In the genomic region with DNA sequence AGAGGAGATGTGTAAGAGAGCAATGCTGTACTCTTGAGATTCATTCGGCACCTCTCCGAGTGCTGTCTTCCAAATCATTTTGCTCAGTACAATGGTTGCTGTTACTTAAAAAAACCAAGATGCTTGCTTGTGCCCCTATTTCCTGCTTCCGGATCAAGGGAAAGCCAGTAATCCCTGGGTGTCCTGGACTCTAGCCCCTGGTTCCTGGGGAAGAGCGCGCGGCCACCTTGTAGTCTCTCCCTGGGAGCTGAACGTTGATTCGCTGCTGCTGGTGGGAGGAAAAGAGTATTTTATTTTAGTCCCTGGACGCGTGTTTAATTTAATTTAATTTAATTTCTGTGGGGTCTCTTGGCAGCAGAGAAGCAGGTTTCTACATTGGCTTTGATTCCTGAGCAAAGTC, we compare ENCODE assay signal across 8 mouse cellular contexts. TPM values are rescaled to one million over a fixed set of nuclear protein-coding genes. Genes with fewer than 3 reads are reported as not detected.
A peak's percentile ranks its signal among the peaks of the same experiment; 100 is the strongest.
DNase-seq lines count a peak whose midpoint lies in the region; ATAC-seq lines count a peak whose summit lies in the region.

No protein-coding gene starts in this region.

- no peaks in the 10 kb centered on the region for H3K9me3 ChIP-seq in heart, embryonic 16.5 days (replicated peaks; ENCODE audit: control insufficient read depth, low read length)
- H3K9me3 ChIP-seq in embryonic facial prominence, embryonic 15.5 days (replicated peaks) = no peaks in the 10 kb centered on the region
- H3K9me3 ChIP-seq in limb, embryonic 11.5 days (ENCODE audit: control insufficient read depth, low read length) = no peaks in the 10 kb centered on the region
- no peaks in the 10 kb centered on the region for H3K9me3 ChIP-seq in neural tube, embryonic 13.5 days

- no peaks in the 10 kb centered on the region for H3K36me3 ChIP-seq in heart, embryonic 16.5 days (ENCODE audit: control insufficient read depth, insufficient read depth)
- H3K36me3 ChIP-seq in embryonic facial prominence, embryonic 15.5 days = no peaks in the 10 kb centered on the region
- no peaks in the 10 kb centered on the region for H3K36me3 ChIP-seq in limb, embryonic 11.5 days (ENCODE audit: control insufficient read depth, insufficient read depth, low read length)
- H3K36me3 ChIP-seq in neural tube, embryonic 13.5 days = no peaks in the 10 kb centered on the region

- peaks cover 4% of the 10 kb centered on the region for H3K4me1 ChIP-seq in heart, embryonic 16.5 days (ENCODE audit: control insufficient read depth, insufficient read depth, low read length)
- peaks cover 13% of the 10 kb centered on the region for H3K4me1 ChIP-seq in embryonic facial prominence, embryonic 15.5 days
- 0 out of 2 replicates have a peak, but pooled peaks cover 3% of the 10 kb centered on the region for H3K4me1 ChIP-seq in limb, embryonic 11.5 days (ENCODE audit: control insufficient read depth, insufficient read depth, low read length)
- H3K4me1 ChIP-seq in neural tube, embryonic 13.5 days (replicated peaks) = peaks cover 9% of the 10 kb centered on the region

- 2% methylated on average over 10 of the region's 10 CpGs for WGBS in heart, embryonic 16.5 days
- WGBS in embryonic facial prominence, embryonic 15.5 days = under 1% methylated on average over 10 of the region's 10 CpGs
- WGBS in limb, embryonic 11.5 days = 4% methylated on average over 10 of the region's 10 CpGs
- WGBS in neural tube, embryonic 13.5 days = 3% methylated on average over 10 of the region's 10 CpGs

- peaks cover 54% of the 10 kb centered on the region for H3K27me3 ChIP-seq in heart, embryonic 16.5 days (ENCODE audit: control insufficient read depth, insufficient read depth, low read length)
- H3K27me3 ChIP-seq in embryonic facial prominence, embryonic 15.5 days = peaks cover 66% of the 10 kb centered on the region
- peaks cover 22% of the 10 kb centered on the region for H3K27me3 ChIP-seq in limb, embryonic 11.5 days (ENCODE audit: control insufficient read depth, insufficient read depth, low read length)
- H3K27me3 ChIP-seq in neural tube, embryonic 13.5 days = peaks cover 84% of the 10 kb centered on the region

- no peak overlapping the region for H3K9ac ChIP-seq in heart, embryonic 16.5 days (ENCODE audit: low read length)
- H3K9ac ChIP-seq in embryonic facial prominence, embryonic 15.5 days = no peak overlapping the region
- H3K9ac ChIP-seq in limb, embryonic 11.5 days (ENCODE audit: low read length) = peak overlapping the region; percentile 72; the same call in 1 of the 2 replicates
- peak overlapping the region; percentile 61 for H3K9ac ChIP-seq in neural tube, embryonic 13.5 days

- H3K27ac ChIP-seq in heart, embryonic 16.5 days (ENCODE audit: low read length) = no peak overlapping the region
- H3K27ac ChIP-seq in embryonic facial prominence, embryonic 15.5 days (replicated peaks) = no peak overlapping the region
- no peak overlapping the region for H3K27ac ChIP-seq in limb, embryonic 11.5 days (replicated peaks; ENCODE audit: low read depth, low read length)
- H3K27ac ChIP-seq in neural tube, embryonic 13.5 days (replicated peaks) = peak overlapping the region; percentile 53

- H3K4me2 ChIP-seq in heart, embryonic 16.5 days (ENCODE audit: low read depth, low read length) = peak overlapping the region; percentile 86
- H3K4me2 ChIP-seq in embryonic facial prominence, embryonic 15.5 days (replicated peaks) = peak overlapping the region; percentile 73
- H3K4me2 ChIP-seq in limb, embryonic 11.5 days (ENCODE audit: low read depth, severe bottlenecking) = peak overlapping the region; percentile 60
- H3K4me2 ChIP-seq in neural tube, embryonic 13.5 days = peak overlapping the region; percentile 62

- intact Hi-C loops in heart, postnatal 25 days (cut with DNase I) = loop anchor here (2.0 kb wide), 1 partner anchor 862 kb away; no protein-coding TSS in a partner anchor

- H3K4me3 ChIP-seq in heart, embryonic 16.5 days (ENCODE audit: low read length) = peak overlapping the region; percentile 60
- peak overlapping the region; percentile 44 for H3K4me3 ChIP-seq in embryonic facial prominence, embryonic 15.5 days (replicated peaks)
- H3K4me3 ChIP-seq in limb, embryonic 11.5 days (ENCODE audit: low read depth, low read length) = peak overlapping the region; percentile 41
- H3K4me3 ChIP-seq in neural tube, embryonic 13.5 days = peak overlapping the region; percentile 39

- DNase-seq in heart, postnatal 25 days (ENCODE audit: low spot score) = no peak
- DNase-seq in limb, embryonic 11.5 days (ENCODE audit: low spot score) = no peak
- DNase-seq in adrenal gland, postnatal 10 days = no peak
- DNase-seq in kidney, postnatal 14 days = no peak

- no peak for ATAC-seq in heart, embryonic 16.5 days (replicated peaks; ENCODE audit: extremely low read depth, insufficient read depth, low FRiP score)
- ATAC-seq in embryonic facial prominence, embryonic 15.5 days (ENCODE audit: insufficient number of reproducible peaks, low FRiP score, low TSS enrichment, low read depth) = no peak; the same call in 1 of the 2 replicates
- ATAC-seq in limb, embryonic 11.5 days (ENCODE audit: insufficient number of reproducible peaks, low FRiP score, low TSS enrichment, low read depth) = no peak
- ATAC-seq in neural tube, embryonic 13.5 days (ENCODE audit: low read depth) = no peak
- no peak for ATAC-seq in inflammation-experienced regulatory T-cells, adult 6 months

RNA-seq across cellular contexts. Expression of gene Sp8, which starts 8.3 kb away (rescaled TPM):
- polyA plus RNA-seq in heart, embryonic 16.5 days (2015; fragmentation: Nextera tagmentation; extraction: Ambion mirVana) = not detected in 2 replicates
- not detected for total RNA-seq in heart, postnatal 25 days (2021)
- polyA plus RNA-seq in embryonic facial prominence, embryonic 15.5 days (2015; fragmentation: Nextera tagmentation; extraction: Ambion mirVana) = 4.0 and 4.8 TPM in 2 replicates
- 4.5 and 5.1 TPM in 2 replicates for polyA plus RNA-seq in limb, embryonic 11.5 days (2014; fragmentation: Nextera tagmentation; extraction: Ambion mirVana)
- polyA plus RNA-seq in neural tube, embryonic 13.5 days (2015; fragmentation: Nextera tagmentation; extraction: Ambion mirVana) = 4.0 and 4.1 TPM in 2 replicates
- total RNA-seq in adrenal gland, postnatal 10 days (2021) = not detected
- polyA plus RNA-seq in inflammation-experienced regulatory T-cells, adult 6 months (2017; shearing (Covaris generic)) = not detected

Comparison
In these comparisons a context has a peak if more than half of its experiments do, and no peak if none do; other contexts are left out.
1. H3K9ac ChIP-seq: peak in limb, embryonic 11.5 days (single experiment) and neural tube, embryonic 13.5 days (single experiment); none in heart, embryonic 16.5 days (single experiment) and embryonic facial prominence, embryonic 15.5 days (single experiment).
2. Peak in every context shown above with its lines, with median percentiles within 50 percentile points of each other: H3K4me2 ChIP-seq and H3K4me3 ChIP-seq.